Mouse (Mus musculus): ENCODE data around the gene Prx.

- TF ChIP-seq CTCF (IDR thresholded peaks at IDR 0.05; ENCODE audit: low read depth, low read length), result no peak
- no peak for TF ChIP-seq POLR2A (IDR thresholded peaks at IDR 0.05; ENCODE audit: borderline replicate concordance, low read depth, low read length)
Observed at GRCm38 (mm10) chr7:27538797-27539196, 39.7 kb downstream of the Prx start.
